Mouse (Mus musculus): ENCODE measurements around the gene Il17rc. TPM values are rescaled to one million over a fixed set of nuclear protein-coding genes. Genes with fewer than 3 reads are reported as not detected.
A peak's percentile ranks its signal among the peaks of the same experiment; 100 is the strongest.

Gene Il17rc
- polyA plus RNA-seq, 1 experiment from 2014 or later: 13.1 TPM

DNA sequence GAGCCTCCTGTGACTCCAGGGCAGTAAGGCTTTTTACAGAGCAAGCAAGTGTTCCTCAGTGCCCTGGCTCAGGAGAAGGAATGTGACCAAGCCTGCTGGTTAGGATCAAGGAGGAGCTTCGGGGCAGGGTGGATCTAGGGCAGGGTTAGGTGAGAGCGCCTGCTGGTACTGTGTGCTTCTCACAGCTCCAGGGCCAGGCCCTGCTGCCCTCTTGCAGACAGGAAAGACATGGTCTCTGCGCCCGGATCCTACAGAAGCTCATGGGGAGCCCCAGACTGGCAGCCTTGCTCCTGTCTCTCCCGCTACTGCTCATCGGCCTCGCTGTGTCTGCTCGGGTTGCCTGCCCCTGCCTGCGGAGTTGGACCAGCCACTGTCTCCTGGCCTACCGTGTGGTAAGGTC is 12.6 kb upstream of the Il17rc start:
- H3K9me3 ChIP-seq (ENCODE audit: low read length): no peaks in the 10 kb centered on the region
- H3K27me3 ChIP-seq (ENCODE audit: insufficient read depth, low read length): no peaks in the 10 kb centered on the region
- DNase-seq: no peak
- no peak overlapping the region for H3K4me2 ChIP-seq (ENCODE audit: low read depth, low read length)
- H3K4me1 ChIP-seq (ENCODE audit: insufficient read depth): no peaks in the 10 kb centered on the region
- ATAC-seq: no peak
- no peak overlapping the region for H3K27ac ChIP-seq (ENCODE audit: low read depth)
- H3K9ac ChIP-seq (replicated peaks): no peak overlapping the region
- 69% methylated on average over 10 of the region's 10 CpGs for WGBS (ENCODE audit: insufficient replicate concordance)
- H3K36me3 ChIP-seq (replicated peaks; ENCODE audit: insufficient read depth, low read length): no peaks in the 10 kb centered on the region
- TF ChIP-seq EP300 (IDR thresholded peaks at IDR 0.05; ENCODE audit: low read depth) (no peak), CTCF (IDR thresholded peaks at IDR 0.05; ENCODE audit: low read depth) (no peak)
- no peak overlapping the region for H3K4me3 ChIP-seq (ENCODE audit: low read depth, low read length)

DNA sequence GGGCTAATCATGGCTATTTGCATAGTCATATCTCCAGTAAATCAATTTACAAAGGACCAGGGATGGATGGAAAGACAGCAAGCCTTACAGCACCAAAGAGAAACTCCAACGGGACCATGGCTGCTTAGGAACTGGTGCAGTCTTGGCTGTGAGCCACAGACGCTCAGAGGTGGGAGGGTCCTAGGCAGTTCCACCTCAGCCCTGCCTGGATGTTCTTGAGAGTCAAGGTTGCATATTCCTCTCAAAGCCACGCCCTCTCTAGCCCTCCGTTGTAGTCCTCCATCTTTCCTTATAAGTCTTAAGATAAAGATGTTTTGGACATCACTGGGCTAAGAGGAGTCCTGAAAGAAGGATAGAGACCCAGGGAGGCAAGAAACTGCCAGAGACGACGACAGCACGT is 7.2 kb upstream of the Il17rc start:
- Histone ChIP-seq H3K27ac (ENCODE audit: low read depth) (no peak overlapping the region), H3K4me1 (ENCODE audit: insufficient read depth) (no peaks in the 10 kb centered on the region), H3K4me3 (ENCODE audit: low read depth, low read length) (no peak overlapping the region), H3K27me3 (ENCODE audit: insufficient read depth, low read length) (no peaks in the 10 kb centered on the region), H3K4me2 (ENCODE audit: low read depth, low read length) (no peak overlapping the region), H3K9me3 (ENCODE audit: low read length) (no peaks in the 10 kb centered on the region), H3K9ac (replicated peaks) (no peak overlapping the region), H3K36me3 (replicated peaks; ENCODE audit: insufficient read depth, low read length) (no peaks in the 10 kb centered on the region)
- no peak for ATAC-seq
- TF ChIP-seq EP300 (IDR thresholded peaks at IDR 0.05; ENCODE audit: low read depth) (no peak), CTCF (IDR thresholded peaks at IDR 0.05; ENCODE audit: low read depth) (no peak)
- WGBS (ENCODE audit: insufficient replicate concordance): 67% methylated on average over 7 of the region's 7 CpGs
- no peak for DNase-seq

DNA sequence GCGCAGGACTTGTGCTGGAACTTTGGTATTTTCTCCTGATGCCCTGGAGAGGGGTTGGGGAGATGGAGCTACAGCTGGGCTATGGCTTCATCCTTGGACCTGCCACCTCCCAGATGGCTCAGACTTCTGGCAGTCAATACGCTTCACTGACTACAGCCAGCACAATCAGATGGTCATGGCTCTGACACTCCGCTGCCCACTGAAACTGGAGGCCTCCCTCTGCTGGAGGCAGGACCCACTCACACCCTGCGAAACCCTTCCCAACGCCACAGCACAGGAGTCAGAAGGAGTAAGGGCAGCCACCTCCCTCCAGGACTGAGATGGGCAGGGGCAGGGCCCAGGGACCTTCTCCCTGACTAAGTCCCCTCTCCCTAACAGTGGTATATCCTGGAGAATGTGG is 5.6 kb upstream of the Il17rc start:
- no peak overlapping the region for H3K4me2 ChIP-seq (ENCODE audit: low read depth, low read length)
- H3K4me3 ChIP-seq (ENCODE audit: low read depth, low read length): no peak overlapping the region
- DNase-seq (no peak), ATAC-seq (no peak)
- TF ChIP-seq EP300 (IDR thresholded peaks at IDR 0.05; ENCODE audit: low read depth) (no peak), CTCF (IDR thresholded peaks at IDR 0.05; ENCODE audit: low read depth) (peak; percentile 42)
- no peaks in the 10 kb centered on the region for H3K36me3 ChIP-seq (replicated peaks; ENCODE audit: insufficient read depth, low read length)
- WGBS (ENCODE audit: insufficient replicate concordance): 61% methylated on average over 5 of the region's 5 CpGs
- peaks cover 9% of the 10 kb centered on the region; the same call in 1 of the 2 replicates for H3K4me1 ChIP-seq (ENCODE audit: insufficient read depth)
- H3K27ac ChIP-seq (ENCODE audit: low read depth): no peak overlapping the region
- 0 out of 2 replicates have a peak, but pooled peaks cover 3% of the 10 kb centered on the region for H3K27me3 ChIP-seq (ENCODE audit: insufficient read depth, low read length)
- H3K9me3 ChIP-seq (ENCODE audit: low read length): no peaks in the 10 kb centered on the region
- no peak overlapping the region for H3K9ac ChIP-seq (replicated peaks)

DNA sequence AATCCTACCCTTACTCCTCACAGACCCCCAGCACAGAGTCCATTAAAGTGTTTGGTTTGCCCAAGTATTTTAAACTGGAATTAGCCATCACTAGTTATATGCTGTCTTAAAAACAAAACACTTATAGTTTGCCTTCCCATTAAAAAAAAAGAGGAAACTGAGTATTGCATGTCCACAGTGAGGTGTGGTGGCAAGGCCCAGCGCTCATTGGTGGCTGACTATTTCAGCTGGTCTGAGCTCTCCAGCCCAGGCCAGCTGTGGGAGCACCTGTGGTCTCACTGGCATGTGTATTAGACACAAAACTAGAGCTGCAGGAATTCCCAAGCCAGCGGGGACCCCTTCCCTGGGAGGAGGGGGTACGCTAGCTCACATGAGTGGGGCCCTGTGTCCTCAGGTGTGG is 2.7 kb upstream of the Il17rc start:
- H3K4me2 ChIP-seq (ENCODE audit: low read depth, low read length): no peak overlapping the region
- ATAC-seq: no peak

DNA sequence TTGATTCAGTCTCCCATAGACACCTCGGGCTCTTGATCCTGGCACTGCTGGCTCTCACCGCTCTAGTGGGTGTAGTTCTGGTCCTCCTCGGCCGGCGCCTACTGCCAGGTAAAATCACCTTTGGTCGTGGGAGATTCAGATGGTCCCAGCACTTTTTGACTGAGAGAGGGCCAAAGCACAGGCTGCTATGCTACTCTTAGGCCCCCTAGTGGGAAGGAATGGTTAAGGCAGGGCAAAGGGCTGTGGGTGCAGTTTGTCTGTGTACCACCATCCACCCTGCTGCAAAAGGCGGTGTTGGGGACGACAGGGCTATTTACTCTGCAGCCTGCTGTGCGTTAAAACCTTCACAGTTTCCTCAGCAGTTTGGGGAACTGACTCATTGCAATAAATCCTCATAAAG is 2.2 kb upstream of the Il17rc start:
- Histone ChIP-seq H3K9me3 (ENCODE audit: low read length) (no peaks in the 10 kb centered on the region), H3K9ac (replicated peaks) (peak overlapping the region; percentile 38; the same call in 1 of the 2 replicates), H3K27me3 (ENCODE audit: insufficient read depth, low read length) (0 out of 2 replicates have a peak, but pooled peaks cover 6% of the 10 kb centered on the region), H3K4me2 (ENCODE audit: low read depth, low read length) (peak overlapping the region; percentile 84), H3K4me3 (ENCODE audit: low read depth, low read length) (peak overlapping the region; percentile 40), H3K4me1 (ENCODE audit: insufficient read depth) (peaks cover 15% of the 10 kb centered on the region), H3K36me3 (replicated peaks; ENCODE audit: insufficient read depth, low read length) (no peaks in the 10 kb centered on the region), H3K27ac (ENCODE audit: low read depth) (no peak overlapping the region)
- TF ChIP-seq CTCF (IDR thresholded peaks at IDR 0.05; ENCODE audit: low read depth): peak; percentile 79
- TF ChIP-seq EP300 (IDR thresholded peaks at IDR 0.05; ENCODE audit: low read depth): no peak
- ATAC-seq: peak; percentile 79
- peak; percentile 73 for DNase-seq
- WGBS (ENCODE audit: insufficient replicate concordance): 12% methylated on average over 9 of the region's 9 CpGs

More for the DNA sequence above, 2.7 kb upstream of the Il17rc start:
- H3K27me3 ChIP-seq (ENCODE audit: insufficient read depth, low read length): 0 out of 2 replicates have a peak, but pooled peaks cover 6% of the 10 kb centered on the region
- TF ChIP-seq EP300 (IDR thresholded peaks at IDR 0.05; ENCODE audit: low read depth): no peak
- no peaks in the 10 kb centered on the region for H3K36me3 ChIP-seq (replicated peaks; ENCODE audit: insufficient read depth, low read length)
- H3K9me3 ChIP-seq (ENCODE audit: low read length): no peaks in the 10 kb centered on the region
- peaks cover 15% of the 10 kb centered on the region for H3K4me1 ChIP-seq (ENCODE audit: insufficient read depth)
- no peak overlapping the region for H3K4me3 ChIP-seq (ENCODE audit: low read depth, low read length)
- H3K27ac ChIP-seq (ENCODE audit: low read depth): no peak overlapping the region
- WGBS (ENCODE audit: insufficient replicate concordance): 58% methylated on average over 3 of the region's 3 CpGs
- DNase-seq: no peak
- no peak overlapping the region for H3K9ac ChIP-seq (replicated peaks)

DNA sequence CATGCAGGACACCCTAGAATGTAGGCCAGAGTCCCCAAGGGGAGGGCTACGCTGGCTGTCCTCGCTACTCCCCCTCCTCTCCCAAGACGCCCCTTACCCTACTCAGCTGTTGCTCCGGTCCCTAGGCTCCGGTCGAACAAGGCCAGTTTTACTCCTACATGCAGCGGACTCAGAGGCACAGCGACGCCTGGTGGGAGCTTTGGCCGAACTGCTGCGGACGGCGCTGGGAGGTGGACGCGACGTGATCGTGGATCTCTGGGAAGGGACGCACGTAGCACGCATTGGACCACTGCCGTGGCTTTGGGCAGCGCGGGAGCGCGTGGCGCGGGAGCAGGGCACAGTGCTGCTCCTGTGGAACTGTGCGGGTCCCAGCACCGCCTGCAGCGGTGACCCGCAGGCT is 1.8 kb upstream of the Il17rc start:
- Histone ChIP-seq H3K27me3 (ENCODE audit: insufficient read depth, low read length) (0 out of 2 replicates have a peak, but pooled peaks cover 6% of the 10 kb centered on the region), H3K4me1 (ENCODE audit: insufficient read depth) (peaks cover 15% of the 10 kb centered on the region), H3K9ac (replicated peaks) (peak overlapping the region; percentile 50; the same call in 1 of the 2 replicates), H3K4me3 (ENCODE audit: low read depth, low read length) (peak overlapping the region; percentile 40), H3K36me3 (replicated peaks; ENCODE audit: insufficient read depth, low read length) (no peaks in the 10 kb centered on the region), H3K27ac (ENCODE audit: low read depth) (no peak overlapping the region), H3K4me2 (ENCODE audit: low read depth, low read length) (peak overlapping the region; percentile 84), H3K9me3 (ENCODE audit: low read length) (no peaks in the 10 kb centered on the region)
- peak; percentile 78 for ATAC-seq
- TF ChIP-seq CTCF (IDR thresholded peaks at IDR 0.05; ENCODE audit: low read depth): peak; percentile 88
- no peak for TF ChIP-seq EP300 (IDR thresholded peaks at IDR 0.05; ENCODE audit: low read depth)
- DNase-seq: peak; percentile 82
- 2% methylated on average over 31 of the region's 31 CpGs for WGBS (ENCODE audit: insufficient replicate concordance)
